Comparison of ENCODE assay signal across 22 mouse cellular contexts in the genomic region with DNA sequence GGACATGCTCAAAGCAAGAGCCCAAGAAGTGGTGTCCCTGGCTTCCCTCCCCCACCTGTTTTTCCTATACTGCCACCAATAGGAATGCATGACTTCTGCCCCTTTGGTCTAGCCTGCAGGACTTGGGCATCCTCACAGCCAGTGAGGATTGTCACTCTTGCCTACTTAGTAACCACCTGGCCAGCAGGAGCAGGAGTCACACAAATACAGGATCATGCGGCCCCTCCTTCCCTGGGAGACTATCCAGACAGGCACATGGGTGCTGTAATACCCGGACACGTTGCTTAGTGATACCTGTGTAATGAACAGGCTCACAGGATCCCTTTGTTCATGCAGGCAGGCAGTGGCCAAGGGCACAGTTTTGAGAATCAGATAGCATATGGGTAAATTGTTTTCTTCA. TPM values are rescaled to one million over a fixed set of nuclear protein-coding genes. Genes with fewer than 3 reads are reported as not detected.
DNase-seq lines count a peak whose midpoint lies in the region; ATAC-seq and TF ChIP-seq lines count a peak whose summit lies in the region.
"Had no signal": no experiment of that assay in that cellular context is flagged by ENCODE, and none has a peak within 500 bp of the region (broad histone marks: within the 10 kb centered on the region; RNA-seq: fewer than 3 reads in every experiment).

No protein-coding gene starts in this region.

- no peak for TF ChIP-seq POLR2A in heart, adult 2 months (IDR thresholded peaks at IDR 0.05; ENCODE audit: insufficient read depth, low read depth, low read length)
- no peak for TF ChIP-seq POLR2A in testis, adult 2 months (IDR thresholded peaks at IDR 0.05; ENCODE audit: control insufficient read depth, low read depth, low read length)

- H3K79me2 ChIP-seq in heart, adult 2 months (replicated peaks; ENCODE audit: control insufficient read depth, insufficient read depth, low read length) = peaks cover 7% of the 10 kb centered on the region; the same call in 1 of the 2 replicates

- no peak for DNase-seq in heart, adult 2 months
- DNase-seq in heart, postnatal 4 days = no peak
- no peak for DNase-seq in testis, postnatal 10 days (ENCODE audit: low spot score)
- DNase-seq in stomach, postnatal 0 days (ENCODE audit: low spot score) = peak; percentile 28
- no peak for DNase-seq in kidney, postnatal 4 days
- DNase-seq: adrenal gland, adult 2 months; adrenal gland, postnatal 14 days; cerebellum, adult 11-12 months; cerebellum, adult 8-10 months; cerebellum, postnatal 10 days; cerebellum, postnatal 36 days; gastrocnemius, postnatal 25 days; heart, postnatal 36 days had no signal

- peak; percentile 26; the same call in 1 of the 2 replicates for ATAC-seq in stomach, postnatal 0 days (ENCODE audit: low FRiP score, low TSS enrichment)
- ATAC-seq: CD4-positive, CD25-positive, alpha-beta regulatory T cell, adult 4 months; forebrain, embryonic 13.5 days; forebrain, embryonic 16.5 days; hindbrain, postnatal 0 days; inflammation-experienced regulatory T-cells, adult 6 months had no signal

- intact Hi-C loops in heart, adult 2 months (cut with DNase I) = no loop called here

- no peak for TF ChIP-seq CTCF in heart, adult 2 months (IDR thresholded peaks at IDR 0.05)
- no peak for TF ChIP-seq CTCF in testis, adult 2 months (IDR thresholded peaks at IDR 0.05; ENCODE audit: control insufficient read depth, insufficient read depth, insufficient replicate concordance, low read depth, low read length)
- no peak for TF ChIP-seq CTCF in stomach, postnatal 0 days (IDR thresholded peaks at IDR 0.05; ENCODE audit: low read depth)

- H3K27ac ChIP-seq in heart, adult 2 months = peak overlapping the region; percentile 70
- no peak overlapping the region for H3K27ac ChIP-seq in testis, adult 2 months (ENCODE audit: control insufficient read depth, insufficient read depth, low read depth, low read length)
- no peak overlapping the region for H3K27ac ChIP-seq in stomach, postnatal 0 days (replicated peaks)
- H3K27ac ChIP-seq: forebrain, embryonic 10.5 days; forebrain, embryonic 13.5 days; hindbrain, embryonic 14.5 days; hindbrain, postnatal 0 days had no signal

- H3K9ac ChIP-seq in heart, adult 2 months (ENCODE audit: low read depth, low read length) = no peak overlapping the region
- H3K9ac ChIP-seq in stomach, postnatal 0 days (ENCODE audit: low read length) = no peak overlapping the region
- H3K9ac ChIP-seq: forebrain, embryonic 13.5 days; hindbrain, embryonic 14.5 days had no signal

- 63% methylated on average over 3 of the region's 3 CpGs for WGBS in heart, adult 2 months
- WGBS in stomach, postnatal 0 days = 47% methylated on average over 3 of the region's 3 CpGs

- TF ChIP-seq EP300 in heart, adult 2 months (IDR thresholded peaks at IDR 0.05; ENCODE audit: insufficient read depth, low read depth, low read length) = no peak
- TF ChIP-seq EP300 in stomach, postnatal 0 days (optimal IDR thresholded peaks at IDR 0.05) = no peak

- no peaks in the 10 kb centered on the region for H3K27me3 ChIP-seq in heart, adult 2 months (ENCODE audit: control insufficient read depth, insufficient read depth, low read length)
- no peaks in the 10 kb centered on the region for H3K27me3 ChIP-seq in testis, adult 2 months (ENCODE audit: control insufficient read depth, insufficient read depth, low read length)
- H3K27me3 ChIP-seq in stomach, postnatal 0 days (ENCODE audit: control insufficient read depth, insufficient read depth, low read length) = no peaks in the 10 kb centered on the region
- H3K27me3 ChIP-seq: forebrain, embryonic 13.5 days had no signal

- H3K4me1 ChIP-seq in heart, adult 2 months (ENCODE audit: control insufficient read depth, insufficient read depth, low read length) = peaks cover 48% of the 10 kb centered on the region
- no peaks in the 10 kb centered on the region; the same call in 1 of the 2 replicates for H3K4me1 ChIP-seq in testis, adult 2 months (ENCODE audit: control insufficient read depth, insufficient read depth, low read length)
- H3K4me1 ChIP-seq in stomach, postnatal 0 days (replicated peaks; ENCODE audit: control insufficient read depth, insufficient read depth) = peaks cover 13% of the 10 kb centered on the region
- H3K4me1 ChIP-seq: forebrain, embryonic 13.5 days had no signal

- H3K36me3 ChIP-seq in heart, adult 2 months (ENCODE audit: control insufficient read depth, insufficient read depth, low read length) = peaks cover 30% of the 10 kb centered on the region
- no peaks in the 10 kb centered on the region for H3K36me3 ChIP-seq in testis, adult 2 months (ENCODE audit: control insufficient read depth, insufficient read depth, low read length)
- peaks cover 2% of the 10 kb centered on the region; the same call in 1 of the 2 replicates for H3K36me3 ChIP-seq in stomach, postnatal 0 days (ENCODE audit: control insufficient read depth, insufficient read depth, low read length)
- H3K36me3 ChIP-seq: forebrain, embryonic 10.5 days had no signal

- H3K4me2 ChIP-seq in stomach, postnatal 0 days (replicated peaks; ENCODE audit: low read depth) = no peak overlapping the region
- H3K4me2 ChIP-seq: forebrain, embryonic 13.5 days; heart, embryonic 11.5 days; hindbrain, embryonic 14.5 days had no signal

- H3K4me3 ChIP-seq in heart, adult 2 months = no peak overlapping the region
- peak overlapping the region; percentile 53 for H3K4me3 ChIP-seq in testis, adult 2 months (ENCODE audit: control insufficient read depth, low read depth, low read length)
- no peak overlapping the region for H3K4me3 ChIP-seq in stomach, postnatal 0 days (ENCODE audit: low read depth, low read length)
- H3K4me3 ChIP-seq: forebrain, embryonic 10.5 days; forebrain, embryonic 13.5 days had no signal

- no peaks in the 10 kb centered on the region for H3K9me3 ChIP-seq in stomach, postnatal 0 days (ENCODE audit: control insufficient read depth, low read length)
- H3K9me3 ChIP-seq: forebrain, embryonic 10.5 days; forebrain, embryonic 13.5 days had no signal

RNA-seq across cellular contexts. Expression of a gene that starts 17.7 kb away (rescaled TPM):
- 100 to 1,000 TPM; 139 to 143 TPM for total RNA-seq in heart, adult 2 months (2021)
- polyA plus RNA-seq in heart, adult 2 months (2012; rRNA removed) = 113 and 144 TPM in 2 replicates
- 10 to 100 TPM; 40.6 to 50.7 TPM for total RNA-seq in heart, postnatal 4 days (2021)
- 8.9 and 10.4 TPM in 2 replicates for polyA plus RNA-seq in testis, adult 2 months (2012; rRNA removed)
- polyA plus RNA-seq in stomach, postnatal 0 days (2015; fragmentation: Nextera tagmentation; extraction: Ambion mirVana) = 103 and 106 TPM in 2 replicates
